Comparison of ENCODE assay signal across 14 mouse cellular contexts in genomic region chr4:134578407-134578806, GRCm38 (mm10). TPM values are rescaled to one million over a fixed set of nuclear protein-coding genes. Genes with fewer than 3 reads are reported as not detected.
A peak's percentile ranks its signal among the peaks of the same experiment; 100 is the strongest.
DNase-seq lines count a peak whose midpoint lies in the region; ATAC-seq lines count a peak whose summit lies in the region.
"Had no signal": no experiment of that assay in that cellular context is flagged by ENCODE, and none has a peak within 500 bp of the region (broad histone marks: within the 10 kb centered on the region; RNA-seq: fewer than 3 reads in every experiment).

No protein-coding gene starts in this region.

- peaks cover 7% of the 10 kb centered on the region; the same call in 1 of the 2 replicates for H3K27me3 ChIP-seq in forebrain, embryonic 10.5 days (ENCODE audit: poor library complexity, severe bottlenecking)
- no peaks in the 10 kb centered on the region for H3K27me3 ChIP-seq in forebrain, embryonic 15.5 days
- no peaks in the 10 kb centered on the region for H3K27me3 ChIP-seq in embryonic facial prominence, embryonic 13.5 days

- 0 out of 2 replicates have a peak overlapping the region, but pooled peaks have one; percentile 62 for H3K27ac ChIP-seq in forebrain, embryonic 10.5 days
- H3K27ac ChIP-seq in forebrain, embryonic 15.5 days (replicated peaks), result no peak overlapping the region
- H3K27ac ChIP-seq in embryonic facial prominence, embryonic 13.5 days, result no peak overlapping the region
- H3K27ac ChIP-seq: hindbrain, embryonic 12.5 days; left cerebral cortex, adult 2 months had no signal

- H3K9me3 ChIP-seq in forebrain, embryonic 10.5 days, result peaks cover 6% of the 10 kb centered on the region; the same call in 1 of the 2 replicates
- no peaks in the 10 kb centered on the region for H3K9me3 ChIP-seq in forebrain, embryonic 15.5 days
- no peaks in the 10 kb centered on the region for H3K9me3 ChIP-seq in embryonic facial prominence, embryonic 13.5 days
- H3K9me3 ChIP-seq: hindbrain, embryonic 12.5 days had no signal

- ATAC-seq in forebrain, embryonic 15.5 days (replicated peaks), result no peak
- ATAC-seq in embryonic facial prominence, embryonic 13.5 days (ENCODE audit: insufficient number of reproducible peaks, insufficient read depth, low FRiP score, low TSS enrichment, low read depth), result no peak

- peaks cover 8% of the 10 kb centered on the region; the same call in 1 of the 2 replicates for H3K36me3 ChIP-seq in forebrain, embryonic 10.5 days (replicated peaks)
- no peaks in the 10 kb centered on the region for H3K36me3 ChIP-seq in forebrain, embryonic 15.5 days
- no peaks in the 10 kb centered on the region for H3K36me3 ChIP-seq in embryonic facial prominence, embryonic 13.5 days
- H3K36me3 ChIP-seq: hindbrain, embryonic 12.5 days had no signal

- DNase-seq in forebrain, embryonic 10.5 days (ENCODE audit: extremely low spot score, low spot score), result no peak
- DNase-seq in layer of hippocampus, adult 9-11 months, result peak; percentile 58
- no peak for DNase-seq in layer of hippocampus, adult 11-12 months (ENCODE audit: low spot score)
- peak; percentile 77 for DNase-seq in 416B (ENCODE audit: low read depth)
- DNase-seq in embryo, embryonic 10.5 days (ENCODE audit: low spot score), result no peak
- DNase-seq in spleen, postnatal 10 days (ENCODE audit: low spot score in 2 of 2), result no peak
- DNase-seq: cerebellum, adult 11-12 months; liver, postnatal 0 days; thymus, postnatal 4 days had no signal

- no peak overlapping the region for H3K4me3 ChIP-seq in forebrain, embryonic 10.5 days
- no peak overlapping the region for H3K4me3 ChIP-seq in forebrain, embryonic 15.5 days
- H3K4me3 ChIP-seq in embryonic facial prominence, embryonic 13.5 days, result no peak overlapping the region
- H3K4me3 ChIP-seq: hindbrain, embryonic 12.5 days; left cerebral cortex, adult 2 months had no signal

- H3K9ac ChIP-seq in forebrain, embryonic 15.5 days (replicated peaks), result no peak overlapping the region
- no peak overlapping the region for H3K9ac ChIP-seq in embryonic facial prominence, embryonic 13.5 days
- H3K9ac ChIP-seq: liver, postnatal 0 days had no signal

- WGBS in forebrain, embryonic 10.5 days, result 71% methylated on average over 5 of the region's 5 CpGs
- WGBS in forebrain, embryonic 15.5 days, result 70% methylated on average over 5 of the region's 5 CpGs
- 62% methylated on average over 5 of the region's 5 CpGs for WGBS in embryonic facial prominence, embryonic 13.5 days

- H3K4me1 ChIP-seq in forebrain, embryonic 10.5 days, result peaks cover 38% of the 10 kb centered on the region
- peaks cover 34% of the 10 kb centered on the region for H3K4me1 ChIP-seq in forebrain, embryonic 15.5 days
- H3K4me1 ChIP-seq in embryonic facial prominence, embryonic 13.5 days, result peaks cover 37% of the 10 kb centered on the region

- H3K4me2 ChIP-seq in forebrain, embryonic 15.5 days (replicated peaks), result no peak overlapping the region
- 0 out of 2 replicates have a peak overlapping the region, but pooled peaks have one; percentile 48 for H3K4me2 ChIP-seq in embryonic facial prominence, embryonic 13.5 days
- H3K4me2 ChIP-seq: hindbrain, embryonic 12.5 days; midbrain, embryonic 11.5 days had no signal

RNA-seq across cellular contexts. Expression of gene Selenon, which starts 26.4 kb away (rescaled TPM):
- polyA plus RNA-seq in forebrain, embryonic 10.5 days (2016; fragmentation: Nextera tagmentation; extraction: Ambion mirVana), result 8.3 and 9.3 TPM in 2 replicates
- 11.8 and 27.5 TPM in 2 replicates for polyA plus RNA-seq in forebrain, embryonic 15.5 days (2015; fragmentation: Nextera tagmentation; extraction: Ambion mirVana)
- polyA plus RNA-seq in embryonic facial prominence, embryonic 13.5 days (2015; fragmentation: Nextera tagmentation; extraction: Ambion mirVana), result 15.4 and 16.2 TPM in 2 replicates

RNA-seq across cellular contexts. Expression of gene Mtfr1l, which starts 43.2 kb away (rescaled TPM):
- 113 and 115 TPM in 2 replicates for polyA plus RNA-seq in forebrain, embryonic 10.5 days (2016; fragmentation: Nextera tagmentation; extraction: Ambion mirVana)
- polyA plus RNA-seq in forebrain, embryonic 15.5 days (2015; fragmentation: Nextera tagmentation; extraction: Ambion mirVana), result 157 and 161 TPM in 2 replicates
- 129 and 130 TPM in 2 replicates for polyA plus RNA-seq in embryonic facial prominence, embryonic 13.5 days (2015; fragmentation: Nextera tagmentation; extraction: Ambion mirVana)

Comparison
In these comparisons a context has a peak if more than half of its experiments do, and no peak if none do; other contexts are left out.
1. DNase-seq: peak in layer of hippocampus, adult 9-11 months (single experiment) and 416B (single experiment); none in forebrain, embryonic 10.5 days (single experiment), layer of hippocampus, adult 11-12 months (single experiment), embryo, embryonic 10.5 days (single experiment) and spleen, postnatal 10 days (0 of 2).